Comparison of ENCODE assay signal across 9 mouse cellular contexts in the genomic region with DNA sequence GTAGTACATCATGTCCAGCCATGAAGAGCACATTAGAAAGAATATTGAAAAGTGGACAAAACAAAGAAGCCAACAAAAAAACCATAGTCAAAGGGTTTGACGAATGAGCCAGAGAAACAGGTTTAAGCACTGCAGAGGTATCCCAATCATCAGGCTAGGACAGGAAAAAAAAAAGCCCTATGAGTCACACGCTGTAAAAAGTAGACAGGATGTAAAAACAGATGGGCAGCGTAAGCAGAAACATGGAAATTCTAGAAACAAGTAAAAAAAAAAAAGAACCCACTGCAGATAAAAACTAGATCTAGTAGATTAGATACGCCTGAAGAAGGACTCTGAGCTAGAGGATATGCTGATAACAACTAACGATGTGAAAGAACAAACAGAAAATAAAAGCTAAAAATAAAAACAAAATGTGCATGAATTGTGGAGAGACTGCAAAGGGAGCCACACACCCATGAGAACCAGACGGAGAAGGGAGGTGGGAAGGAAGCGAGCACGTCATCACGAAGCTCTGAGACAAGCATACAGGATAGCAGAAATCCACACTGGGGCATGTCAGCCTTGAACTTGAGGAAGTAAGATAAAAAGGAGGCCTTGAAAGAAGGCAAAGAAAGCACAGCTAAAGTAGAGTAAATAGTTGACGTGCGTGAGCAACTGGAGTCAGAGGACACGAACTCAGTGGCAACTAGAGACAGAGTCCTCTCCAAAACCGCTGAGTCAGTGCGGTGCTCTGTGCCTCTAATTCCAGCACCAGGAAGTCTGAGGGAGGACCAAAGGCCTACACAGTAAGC.
DNase-seq lines count a peak whose midpoint lies in the region; ATAC-seq and TF ChIP-seq lines count a peak whose summit lies in the region.
"Had no signal": no experiment of that assay in that cellular context is flagged by ENCODE, and none has a peak within 500 bp of the region (broad histone marks: within the 10 kb centered on the region; RNA-seq: fewer than 3 reads in every experiment).

No protein-coding gene starts in this region.

- H3K4me1 ChIP-seq in G1E (ENCODE audit: insufficient read depth, low read depth, low read length), result peaks cover 15% of the 10 kb centered on the region
- H3K4me1 ChIP-seq in bone marrow macrophage, adult 2 months (ENCODE audit: control insufficient read depth, insufficient read depth, low read length), result peaks cover 15% of the 10 kb centered on the region
- no peaks in the 10 kb centered on the region for H3K4me1 ChIP-seq in liver, adult 2 months (ENCODE audit: control insufficient read depth, insufficient read depth, low read length)

- H3K4me3 ChIP-seq in G1E (ENCODE audit: low read depth, low read length), result no peak overlapping the region; the same call in 1 of the 2 replicates
- 0 out of 2 replicates have a peak overlapping the region, but pooled peaks have one; percentile 1 for H3K4me3 ChIP-seq in bone marrow macrophage, adult 2 months (ENCODE audit: insufficient read depth, low read length)
- H3K4me3 ChIP-seq in liver, adult 2 months (ENCODE audit: insufficient read depth, low read depth, low read length), result no peak overlapping the region
- H3K4me3 ChIP-seq: layer of hippocampus, adult 2 months had no signal

- H3K27me3 ChIP-seq in G1E (ENCODE audit: insufficient read depth, low read length), result no peaks in the 10 kb centered on the region
- no peaks in the 10 kb centered on the region for H3K27me3 ChIP-seq in liver, adult 2 months (ENCODE audit: control insufficient read depth, insufficient read depth, low read length)

- H3K79me2 ChIP-seq in liver, adult 2 months (ENCODE audit: control insufficient read depth, insufficient read depth, low read length), result no peaks in the 10 kb centered on the region

- peak overlapping the region; percentile 76 for H3K27ac ChIP-seq in bone marrow macrophage, adult 2 months (ENCODE audit: insufficient read depth, low read depth, low read length)
- no peak overlapping the region for H3K27ac ChIP-seq in liver, adult 2 months (replicated peaks; ENCODE audit: insufficient read depth, low read depth, low read length)
- H3K27ac ChIP-seq: layer of hippocampus, adult 2 months had no signal

- DNase-seq in kidney, postnatal 36 days, result peak; percentile 9 to 13
- no peak for DNase-seq in kidney, adult 18-20 months
- DNase-seq in G1E (ENCODE audit: low spot score) (no peak), MN1 (ENCODE audit: low spot score) (no peak)
- DNase-seq in liver, adult 2 months (ENCODE audit: extremely low read depth, low read depth, low spot score), result peak; percentile 42
- DNase-seq in cerebellum, postnatal 36 days, result no peak
- DNase-seq in cerebellum, postnatal 4 days (ENCODE audit: low spot score in 2 of 2), result no peak

- no peaks in the 10 kb centered on the region for H3K9me3 ChIP-seq in G1E (replicated peaks)

- H3K36me3 ChIP-seq in G1E (replicated peaks), result no peaks in the 10 kb centered on the region
- no peaks in the 10 kb centered on the region for H3K36me3 ChIP-seq in liver, adult 2 months (ENCODE audit: control insufficient read depth, insufficient read depth, low read length)

- H3K9ac ChIP-seq in liver, adult 2 months (ENCODE audit: low read depth, low read length), result no peak overlapping the region

- no peak for TF ChIP-seq POLR2A in bone marrow macrophage, adult 2 months (IDR thresholded peaks at IDR 0.05; ENCODE audit: borderline replicate concordance, low read depth, low read length)
- no peak for TF ChIP-seq POLR2A in liver, adult 2 months (IDR thresholded peaks at IDR 0.05; ENCODE audit: extremely low read depth, insufficient read depth, low read length)

- WGBS in liver, adult 2 months, result 69% methylated on average over 14 of the region's 14 CpGs

- no peak for TF ChIP-seq CTCF in G1E (IDR thresholded peaks at IDR 0.05; ENCODE audit: low read depth, low read length)
- TF ChIP-seq CTCF in bone marrow macrophage, adult 2 months (IDR thresholded peaks at IDR 0.05; ENCODE audit: low read depth, low read length), result no peak
- TF ChIP-seq CTCF in liver, adult 2 months (IDR thresholded peaks at IDR 0.05; ENCODE audit: low read depth, low read length), result no peak

- ATAC-seq in G1E (ENCODE audit: extremely low read depth, insufficient number of reproducible peaks, low FRiP score, poor library complexity, severe bottlenecking), result peak; percentile 32; the same call in 1 of the 2 replicates

Comparison
In these comparisons a context has a peak if more than half of its experiments do, and no peak if none do; other contexts are left out.
1. DNase-seq: peak in kidney, postnatal 36 days (2 of 2) and liver, adult 2 months (single experiment); none in kidney, adult 18-20 months (single experiment), G1E (single experiment), cerebellum, postnatal 36 days (0 of 2), cerebellum, postnatal 4 days (0 of 2) and MN1 (single experiment).